Mouse (Mus musculus): ENCODE data around the gene Pde11a. TPM values are rescaled to one million over a fixed set of nuclear protein-coding genes. Genes with fewer than 3 reads are reported as not detected.

Gene Pde11a
- polyA plus RNA-seq, 1 experiment = not detected

GRCm38 (mm10) chr2:76254833-76255232 lies 83.7 kb downstream of the Pde11a start:
- WGBS = 5% methylated on average over 6 of the region's 6 CpGs
- TF ChIP-seq CTCF (IDR thresholded peaks at IDR 0.05; ENCODE audit: control insufficient read depth, insufficient read depth, low read length) (peak; percentile 54), POLR2A (IDR thresholded peaks at IDR 0.05; ENCODE audit: borderline replicate concordance, control insufficient read depth, low read depth, low read length) (no peak)
- Histone ChIP-seq H3K4me1 (ENCODE audit: control insufficient read depth, insufficient read depth, low read length) (no peaks in the 10 kb centered on the region), H3K4me3 (replicated peaks; ENCODE audit: control insufficient read depth, low read depth, low read length) (no peak overlapping the region), H3K27ac (ENCODE audit: control insufficient read depth, insufficient read depth, low read depth, low read length, poor library complexity) (no peak overlapping the region)

- H3K4me1 ChIP-seq (ENCODE audit: control insufficient read depth, insufficient read depth, low read length) = no peaks in the 10 kb centered on the region
- TF ChIP-seq POLR2A (IDR thresholded peaks at IDR 0.05; ENCODE audit: borderline replicate concordance, control insufficient read depth, low read depth, low read length) (no peak), CTCF (IDR thresholded peaks at IDR 0.05; ENCODE audit: control insufficient read depth, insufficient read depth, low read length) (no peak)
- H3K27ac ChIP-seq (ENCODE audit: control insufficient read depth, insufficient read depth, low read depth, low read length, poor library complexity) = no peak overlapping the region
- 63% methylated on average over 10 of the region's 10 CpGs for WGBS
- no peak overlapping the region for H3K4me3 ChIP-seq (replicated peaks; ENCODE audit: control insufficient read depth, low read depth, low read length)
Observed at GRCm38 (mm10) chr2:76251379-76251778, 87.2 kb downstream of the Pde11a start.

GRCm38 (mm10) chr2:76248242-76248641 lies 90.3 kb downstream of the Pde11a start:
- TF ChIP-seq POLR2A (IDR thresholded peaks at IDR 0.05; ENCODE audit: borderline replicate concordance, control insufficient read depth, low read depth, low read length) = no peak
- no peak for TF ChIP-seq CTCF (IDR thresholded peaks at IDR 0.05; ENCODE audit: control insufficient read depth, insufficient read depth, low read length)
- no peak overlapping the region for H3K4me3 ChIP-seq (replicated peaks; ENCODE audit: control insufficient read depth, low read depth, low read length)
- no peaks in the 10 kb centered on the region for H3K4me1 ChIP-seq (ENCODE audit: control insufficient read depth, insufficient read depth, low read length)
- no peak overlapping the region for H3K27ac ChIP-seq (ENCODE audit: control insufficient read depth, insufficient read depth, low read depth, low read length, poor library complexity)
- 82% methylated on average over 10 of the region's 10 CpGs for WGBS

- TF ChIP-seq POLR2A (IDR thresholded peaks at IDR 0.05; ENCODE audit: borderline replicate concordance, control insufficient read depth, low read depth, low read length) (no peak), CTCF (IDR thresholded peaks at IDR 0.05; ENCODE audit: control insufficient read depth, insufficient read depth, low read length) (no peak)
- WGBS = 89% methylated on average over 2 of the region's 2 CpGs
- Histone ChIP-seq H3K27ac (ENCODE audit: control insufficient read depth, insufficient read depth, low read depth, low read length, poor library complexity) (no peak overlapping the region), H3K4me3 (replicated peaks; ENCODE audit: control insufficient read depth, low read depth, low read length) (no peak overlapping the region), H3K4me1 (ENCODE audit: control insufficient read depth, insufficient read depth, low read length) (no peaks in the 10 kb centered on the region)
Observed at GRCm38 (mm10) chr2:76239175-76239574, 99.4 kb downstream of the Pde11a start.

- WGBS = 76% methylated on average over 3 of the region's 3 CpGs
- no peak for TF ChIP-seq POLR2A (IDR thresholded peaks at IDR 0.05; ENCODE audit: borderline replicate concordance, control insufficient read depth, low read depth, low read length)
- H3K4me1 ChIP-seq (ENCODE audit: control insufficient read depth, insufficient read depth, low read length) = no peaks in the 10 kb centered on the region
- no peak overlapping the region for H3K4me3 ChIP-seq (replicated peaks; ENCODE audit: control insufficient read depth, low read depth, low read length)
- H3K27ac ChIP-seq (ENCODE audit: control insufficient read depth, insufficient read depth, low read depth, low read length, poor library complexity) = no peak overlapping the region
Observed at GRCm38 (mm10) chr2:76238496-76238895, 100.1 kb downstream of the Pde11a start.

GRCm38 (mm10) chr2:76237638-76238420 lies 100.7 kb downstream of the Pde11a start:
- 70% methylated on average over 10 of the region's 10 CpGs for WGBS
- no peaks in the 10 kb centered on the region for H3K4me1 ChIP-seq (ENCODE audit: control insufficient read depth, insufficient read depth, low read length)
- TF ChIP-seq POLR2A (IDR thresholded peaks at IDR 0.05; ENCODE audit: borderline replicate concordance, control insufficient read depth, low read depth, low read length) (no peak), CTCF (IDR thresholded peaks at IDR 0.05; ENCODE audit: control insufficient read depth, insufficient read depth, low read length) (no peak)
- H3K27ac ChIP-seq (ENCODE audit: control insufficient read depth, insufficient read depth, low read depth, low read length, poor library complexity) = no peak overlapping the region
- H3K4me3 ChIP-seq (replicated peaks; ENCODE audit: control insufficient read depth, low read depth, low read length) = no peak overlapping the region

GRCm38 (mm10) chr2:76220364-76221108 lies 118.0 kb downstream of the Pde11a start:
- TF ChIP-seq CTCF (IDR thresholded peaks at IDR 0.05; ENCODE audit: control insufficient read depth, insufficient read depth, low read length) = no peak
- no peak overlapping the region for H3K27ac ChIP-seq (ENCODE audit: control insufficient read depth, insufficient read depth, low read depth, low read length, poor library complexity)
- WGBS = 70% methylated on average over 6 of the region's 6 CpGs
- no peak overlapping the region for H3K4me3 ChIP-seq (replicated peaks; ENCODE audit: control insufficient read depth, low read depth, low read length)
- H3K4me1 ChIP-seq (ENCODE audit: control insufficient read depth, insufficient read depth, low read length) = no peaks in the 10 kb centered on the region; the same call in 1 of the 2 replicates

GRCm38 (mm10) chr2:76219540-76219939 lies 119.0 kb downstream of the Pde11a start:
- Histone ChIP-seq H3K27ac (ENCODE audit: control insufficient read depth, insufficient read depth, low read depth, low read length, poor library complexity) (no peak overlapping the region), H3K4me3 (replicated peaks; ENCODE audit: control insufficient read depth, low read depth, low read length) (no peak overlapping the region), H3K4me1 (ENCODE audit: control insufficient read depth, insufficient read depth, low read length) (no peaks in the 10 kb centered on the region; the same call in 1 of the 2 replicates)
- 15% methylated on average over 6 of the region's 6 CpGs for WGBS
- no peak for TF ChIP-seq CTCF (IDR thresholded peaks at IDR 0.05; ENCODE audit: control insufficient read depth, insufficient read depth, low read length)
- TF ChIP-seq POLR2A (IDR thresholded peaks at IDR 0.05; ENCODE audit: borderline replicate concordance, control insufficient read depth, low read depth, low read length) = no peak

Data from bone marrow, adult 2 months (tissue).